Mouse (Mus musculus) limb, embryonic 14.5 days (tissue): ENCODE results near the gene Saxo1. TPM values are rescaled to one million over a fixed set of nuclear protein-coding genes. Genes with fewer than 3 reads are reported as not detected.

ENCODE experiments used
- ATAC-seq: fragments of 200-750 bp; cut with Nextera tagmentation; 2 replicates; pipeline ENCODE4 v1.8.0; 2017; ENCODE audit warnings: low read depth, moderate number of reproducible peaks, moderate TSS enrichment; ENCODE audit not compliant: low FRiP score
- DNase-seq: peaks from one replicate; pipeline ENCODE4 v3.0.0-alpha.2; 2015; ENCODE audit warnings: low spot score
- H3K27ac ChIP-seq: fragments of 300-500 bp; sonication (generic); replicated peaks from 2 replicates; pipeline ENCODE4 v1.5.1; 2014; ENCODE audit warnings: low read depth, mild to moderate bottlenecking, low read length, moderate library complexity, mixed read lengths
- H3K27me3 ChIP-seq: fragments of 300-500 bp; sonication (generic); 2 replicates; pipeline ENCODE4 v1.6.1; 2014; ENCODE audit warnings: low read length, mixed read lengths; ENCODE audit not compliant: control insufficient read depth, insufficient read depth
- H3K36me3 ChIP-seq: fragments of 300-500 bp; sonication (generic); 2 replicates; pipeline ENCODE4 v1.6.1; 2014; ENCODE audit warnings: mild to moderate bottlenecking, low read length, moderate library complexity, mixed read lengths; ENCODE audit not compliant: control insufficient read depth, insufficient read depth
- H3K4me1 ChIP-seq: fragments of 300-500 bp; sonication (generic); 2 replicates; pipeline ENCODE4 v1.6.1; 2014; ENCODE audit warnings: antibody characterized with exemption, low read length, mixed read lengths; ENCODE audit not compliant: control insufficient read depth, insufficient read depth
- H3K4me2 ChIP-seq: fragments of 300-500 bp; sonication (generic); replicated peaks from 2 replicates; pipeline ENCODE4 v1.6.1; 2014; ENCODE audit warnings: low read depth, mild to moderate bottlenecking, low read length, moderate library complexity; ENCODE audit not compliant: severe bottlenecking
- H3K4me3 ChIP-seq: fragments of 300-500 bp; sonication (generic); replicated peaks from 2 replicates; pipeline ENCODE4 v1.5.1; 2014; ENCODE audit warnings: low read length
- H3K9ac ChIP-seq: fragments of 300-500 bp; sonication (generic); 2 replicates; pipeline ENCODE4 v1.6.1; 2014; ENCODE audit warnings: mild to moderate bottlenecking, low read depth, low read length, moderate library complexity; ENCODE audit not compliant: severe bottlenecking
- H3K9me3 ChIP-seq: fragments of 300-500 bp; sonication (generic); 2 replicates; pipeline ENCODE4 v1.6.1; 2016; ENCODE audit warnings: low read length; ENCODE audit not compliant: control insufficient read depth
- POLR2A ChIP-seq: fragments of 200-500 bp; IDR thresholded peaks from 2 replicates; pipeline ENCODE4 v1.8.0; 2012; ENCODE audit warnings: inconsistent platforms, mild to moderate bottlenecking, moderate library complexity, borderline replicate concordance; ENCODE audit not compliant: insufficient read depth, insufficient read length; ENCODE audit errors: extremely low read depth
- WGBS: fragments of 180-500 bp; shearing (Covaris S2); extraction: QIAGEN DNeasy Blood & Tissue Kit; methylation state at CpG from one replicate; pipeline ENCODE4 v1.1.7; 2014; 5-methylcytosine and 5-hydroxymethylcytosine counted together
- polyA plus RNA-seq, 2 experiments: library from polyadenylated mRNA; depleted of rRNA in 1 of 2; stranded (reverse) in 1 of 2; unstranded in 1 of 2; fragments of >200 nt; fragmentation: Nextera tagmentation in 1 of 2; extraction: Ambion mirVana in 1 of 2; gene quantifications; 2 replicates each; pipeline versions ENCODE4 v1.2.1 to v1.2.3; 2012 to 2014

Gene Saxo1
- polyA plus RNA-seq, 2 experiments = 0.14 TPM; not detected in 1

GRCm38 (mm10) chr4:86519953-86520352 lies 38.2 kb downstream of the Saxo1 start:
- H3K9me3 ChIP-seq = no peaks in the 10 kb centered on the region
- no peaks in the 10 kb centered on the region for H3K36me3 ChIP-seq
- peaks cover 8% of the 10 kb centered on the region for H3K4me1 ChIP-seq
- no peak overlapping the region for H3K4me3 ChIP-seq
- ATAC-seq (no peak), DNase-seq (no peak)
- 0 out of 2 replicates have a peak overlapping the region, but pooled peaks have one; percentile 3 for H3K4me2 ChIP-seq
- no peak for TF ChIP-seq POLR2A
- H3K27me3 ChIP-seq = no peaks in the 10 kb centered on the region
- 58% methylated on average over 6 of the region's 6 CpGs for WGBS
- H3K27ac ChIP-seq = peak overlapping the region; percentile 16; the same call in 1 of the 2 replicates
- H3K9ac ChIP-seq = no peak overlapping the region

GRCm38 (mm10) chr4:86504656-86505055 lies 53.5 kb downstream of the Saxo1 start:
- Histone ChIP-seq H3K4me1 (no peaks in the 10 kb centered on the region), H3K4me2 (no peak overlapping the region), H3K36me3 (no peaks in the 10 kb centered on the region), H3K9me3 (no peaks in the 10 kb centered on the region), H3K9ac (no peak overlapping the region), H3K27ac (no peak overlapping the region), H3K4me3 (no peak overlapping the region), H3K27me3 (no peaks in the 10 kb centered on the region)
- ATAC-seq = no peak
- no peak for TF ChIP-seq POLR2A
- 71% methylated on average over 6 of the region's 6 CpGs for WGBS
- DNase-seq = peak; percentile 47

- no peak for ATAC-seq
- H3K36me3 ChIP-seq = no peaks in the 10 kb centered on the region
- no peaks in the 10 kb centered on the region for H3K27me3 ChIP-seq
- H3K4me1 ChIP-seq = no peaks in the 10 kb centered on the region
- H3K4me3 ChIP-seq = no peak overlapping the region
- H3K4me2 ChIP-seq = no peak overlapping the region
- H3K9ac ChIP-seq = no peak overlapping the region
- H3K27ac ChIP-seq = no peak overlapping the region
- 100% methylated on average over 1 of the region's 1 CpGs for WGBS
- H3K9me3 ChIP-seq = no peaks in the 10 kb centered on the region
- no peak for TF ChIP-seq POLR2A
- no peak for DNase-seq
Observed at GRCm38 (mm10) chr4:86499561-86499960, 58.6 kb downstream of the Saxo1 start.

GRCm38 (mm10) chr4:86498754-86499153 lies 59.4 kb downstream of the Saxo1 start:
- no peak for TF ChIP-seq POLR2A
- ATAC-seq (no peak), DNase-seq (no peak)
- Histone ChIP-seq H3K27me3 (no peaks in the 10 kb centered on the region), H3K36me3 (no peaks in the 10 kb centered on the region), H3K4me1 (no peaks in the 10 kb centered on the region), H3K27ac (no peak overlapping the region), H3K4me3 (no peak overlapping the region), H3K9me3 (no peaks in the 10 kb centered on the region), H3K9ac (no peak overlapping the region), H3K4me2 (no peak overlapping the region)
- 45% methylated on average over 5 of the region's 5 CpGs for WGBS

GRCm38 (mm10) chr4:86489128-86489527 lies 69.0 kb downstream of the Saxo1 start:
- DNase-seq (no peak), ATAC-seq (no peak)
- peaks cover 8% of the 10 kb centered on the region for H3K4me1 ChIP-seq
- H3K27me3 ChIP-seq = no peaks in the 10 kb centered on the region
- no peak for TF ChIP-seq POLR2A
- 69% methylated on average over 5 of the region's 5 CpGs for WGBS
- no peak overlapping the region for H3K9ac ChIP-seq
- H3K9me3 ChIP-seq = no peaks in the 10 kb centered on the region
- H3K4me2 ChIP-seq = no peak overlapping the region
- no peaks in the 10 kb centered on the region for H3K36me3 ChIP-seq
- no peak overlapping the region for H3K4me3 ChIP-seq
- no peak overlapping the region for H3K27ac ChIP-seq

- DNase-seq = no peak
- no peaks in the 10 kb centered on the region for H3K9me3 ChIP-seq
- ATAC-seq = no peak
- H3K27me3 ChIP-seq = no peaks in the 10 kb centered on the region
- H3K4me3 ChIP-seq = no peak overlapping the region
- H3K4me1 ChIP-seq = peaks cover 10% of the 10 kb centered on the region
- WGBS = 85% methylated on average over 2 of the region's 2 CpGs
- H3K27ac ChIP-seq = no peak overlapping the region
- no peak overlapping the region for H3K9ac ChIP-seq
- no peak for TF ChIP-seq POLR2A
- no peak overlapping the region for H3K4me2 ChIP-seq
- no peaks in the 10 kb centered on the region for H3K36me3 ChIP-seq
Observed at GRCm38 (mm10) chr4:86486901-86487300, 71.2 kb downstream of the Saxo1 start.
